Mouse (Mus musculus) ES-CJ7 (cell line): Measurements from ENCODE around the gene Hspa1b.
"Not testable (repeated sequence)": the region's sequence is repeated elsewhere in the genome, so short reads cannot be mapped to it uniquely, and the experiment has no call there.

Source experiments
- DNase-seq: peaks from one replicate; pipeline ENCODE4 v3.0.0; 2011; ENCODE audit warnings: low read depth, low spot score

Gene Hspa1b

GRCm38 (mm10) chr17:34959130-34959778, at the start of gene Hspa1b:
Gene Hspa1b (minus strand): TSS chr17:34959238.
- DNase-seq = peak; percentile 89

GRCm38 (mm10) chr17:35007387-35007991, 48.5 kb upstream of the Hspa1b start:
- no peak for DNase-seq

- DNase-seq = not testable (repeated sequence)
Observed at GRCm38 (mm10) chr17:35005902-35006301, 46.9 kb upstream of the Hspa1b start.

- no peak for DNase-seq
Observed at GRCm38 (mm10) chr17:35005158-35005557, 46.1 kb upstream of the Hspa1b start.

- DNase-seq = no peak
Observed at GRCm38 (mm10) chr17:35004075-35004717, 45.2 kb upstream of the Hspa1b start.

GRCm38 (mm10) chr17:35003022-35003838, 44.2 kb upstream of the Hspa1b start:
- DNase-seq = peak; percentile 64

- DNase-seq = no peak
Observed at GRCm38 (mm10) chr17:35002153-35002865, 43.3 kb upstream of the Hspa1b start.

GRCm38 (mm10) chr17:35001452-35002152, 42.6 kb upstream of the Hspa1b start:
- no peak for DNase-seq

GRCm38 (mm10) chr17:35000717-35001451, 41.8 kb upstream of the Hspa1b start, which contains the start of gene Vars:
Gene Vars (plus strand): TSS chr17:35000987.
- DNase-seq = peak; percentile 89

- DNase-seq = peak; percentile 53
Observed at GRCm38 (mm10) chr17:34999871-35000716, 41.1 kb upstream of the Hspa1b start.

- no peak for DNase-seq
Observed at GRCm38 (mm10) chr17:34998526-34999430, 39.7 kb upstream of the Hspa1b start.

- DNase-seq = no peak
Observed at GRCm38 (mm10) chr17:34997142-34997483, 38.1 kb upstream of the Hspa1b start.

- DNase-seq = peak; percentile 65
Observed at GRCm38 (mm10) chr17:34996411-34997141, 37.5 kb upstream of the Hspa1b start.

- not testable (repeated sequence) for DNase-seq
Observed at GRCm38 (mm10) chr17:34995927-34996326, 36.9 kb upstream of the Hspa1b start.

GRCm38 (mm10) chr17:34995192-34995591, 36.2 kb upstream of the Hspa1b start:
- not testable (repeated sequence) for DNase-seq

GRCm38 (mm10) chr17:34994751-34995150, 35.7 kb upstream of the Hspa1b start:
- no peak for DNase-seq

- DNase-seq = peak; percentile 55
Observed at GRCm38 (mm10) chr17:34984218-34984617, 25.2 kb upstream of the Hspa1b start.
